Mouse (Mus musculus): ENCODE data around the gene Rtn3. TPM values are rescaled to one million over a fixed set of nuclear protein-coding genes. Genes with fewer than 3 reads are reported as not detected.
A peak's percentile ranks its signal among the peaks of the same experiment; 100 is the strongest.

Gene Rtn3
- polyA plus RNA-seq, 1 experiment = 206 TPM

- TF ChIP-seq POLR2A (IDR thresholded peaks at IDR 0.05; ENCODE audit: low read depth, low read length) (no peak), CTCF (IDR thresholded peaks at IDR 0.05; ENCODE audit: borderline replicate concordance, insufficient read depth, low read length) (no peak)
- H3K27ac ChIP-seq (ENCODE audit: insufficient read depth, low read length) = no peak overlapping the region
- H3K4me3 ChIP-seq (ENCODE audit: insufficient read depth, low read length) = no peak overlapping the region
- H3K4me1 ChIP-seq (ENCODE audit: control insufficient read depth, insufficient read depth, low read length) = peaks cover 2% of the 10 kb centered on the region; the same call in 1 of the 2 replicates
Observed at GRCm38 (mm10) chr19:7492682-7493081, 9.6 kb upstream of the Rtn3 start.

- H3K4me3 ChIP-seq (ENCODE audit: insufficient read depth, low read length) = no peak overlapping the region
- TF ChIP-seq CTCF (IDR thresholded peaks at IDR 0.05; ENCODE audit: borderline replicate concordance, insufficient read depth, low read length) (no peak), POLR2A (IDR thresholded peaks at IDR 0.05; ENCODE audit: low read depth, low read length) (no peak)
- H3K27ac ChIP-seq (ENCODE audit: insufficient read depth, low read length) = no peak overlapping the region
- peaks cover 2% of the 10 kb centered on the region; the same call in 1 of the 2 replicates for H3K4me1 ChIP-seq (ENCODE audit: control insufficient read depth, insufficient read depth, low read length)
Observed at GRCm38 (mm10) chr19:7491960-7492359, 8.9 kb upstream of the Rtn3 start.

DNA sequence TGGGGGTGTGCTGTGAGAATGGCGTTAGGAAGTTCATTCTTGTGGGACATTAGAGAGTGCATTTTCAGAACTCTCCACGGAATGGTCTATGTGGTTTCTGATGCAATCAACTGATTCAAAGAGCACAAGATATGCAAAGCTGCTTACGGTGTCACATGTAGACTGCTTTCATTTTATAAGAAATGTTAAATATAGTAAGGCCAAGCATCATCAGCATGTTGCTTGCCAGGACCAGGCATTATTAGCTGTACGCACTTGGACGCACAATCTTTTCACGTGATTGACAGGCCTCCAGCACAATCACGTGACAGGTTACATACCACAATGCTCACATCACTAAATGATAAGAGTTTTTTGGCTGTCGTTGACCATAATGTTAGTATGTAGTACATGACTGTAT is 4.6 kb upstream of the Rtn3 start:
- peaks cover 2% of the 10 kb centered on the region; the same call in 1 of the 2 replicates for H3K4me1 ChIP-seq (ENCODE audit: control insufficient read depth, insufficient read depth, low read length)
- H3K27ac ChIP-seq (ENCODE audit: insufficient read depth, low read length) = no peak overlapping the region; the same call in 1 of the 2 replicates
- no peak for TF ChIP-seq POLR2A (IDR thresholded peaks at IDR 0.05; ENCODE audit: low read depth, low read length)
- TF ChIP-seq CTCF (IDR thresholded peaks at IDR 0.05; ENCODE audit: borderline replicate concordance, insufficient read depth, low read length) = no peak
- H3K4me3 ChIP-seq (ENCODE audit: insufficient read depth, low read length) = no peak overlapping the region

GRCm38 (mm10) chr19:7484076-7484475 is 995 bp upstream of the Rtn3 start:
- Histone ChIP-seq H3K4me3 (ENCODE audit: insufficient read depth, low read length) (no peak overlapping the region), H3K4me1 (ENCODE audit: control insufficient read depth, insufficient read depth, low read length) (peaks cover 2% of the 10 kb centered on the region; the same call in 1 of the 2 replicates), H3K27ac (ENCODE audit: insufficient read depth, low read length) (peak overlapping the region; percentile 67; the same call in 1 of the 2 replicates)
- TF ChIP-seq CTCF (IDR thresholded peaks at IDR 0.05; ENCODE audit: borderline replicate concordance, insufficient read depth, low read length) = no peak
- TF ChIP-seq POLR2A (IDR thresholded peaks at IDR 0.05; ENCODE audit: low read depth, low read length) = no peak

- Histone ChIP-seq H3K4me3 (ENCODE audit: insufficient read depth, low read length) (peak overlapping the region; percentile 12; the same call in 1 of the 2 replicates), H3K4me1 (ENCODE audit: control insufficient read depth, insufficient read depth, low read length) (peaks cover 2% of the 10 kb centered on the region; the same call in 1 of the 2 replicates), H3K27ac (ENCODE audit: insufficient read depth, low read length) (peak overlapping the region; percentile 67)
- TF ChIP-seq POLR2A (IDR thresholded peaks at IDR 0.05; ENCODE audit: low read depth, low read length) (0 out of 2 replicates have a peak, but pooled peaks have one; percentile 18), CTCF (IDR thresholded peaks at IDR 0.05; ENCODE audit: borderline replicate concordance, insufficient read depth, low read length) (no peak)
Observed at GRCm38 (mm10) chr19:7483512-7483882, 416 bp upstream of the Rtn3 start.

DNA sequence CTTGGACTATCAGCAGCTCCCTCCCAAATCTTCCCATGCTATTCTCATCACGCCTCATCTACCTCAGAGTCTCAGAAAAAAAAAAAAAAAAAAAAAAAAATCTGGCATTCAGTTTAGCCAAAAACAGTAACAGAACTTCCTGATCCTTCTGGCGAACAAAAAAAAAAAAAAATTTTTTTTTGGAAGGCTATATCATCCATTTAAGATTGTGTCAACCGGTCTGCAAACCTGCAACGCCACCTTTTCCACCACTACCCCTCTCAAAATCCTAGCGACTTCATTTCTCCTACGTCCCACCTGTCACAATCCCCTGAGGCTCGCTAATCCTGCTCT is 849 bp downstream of the Rtn3 start:
- H3K4me1 ChIP-seq (ENCODE audit: control insufficient read depth, insufficient read depth, low read length) = no peaks in the 10 kb centered on the region; the same call in 1 of the 2 replicates
- H3K27ac ChIP-seq (ENCODE audit: insufficient read depth, low read length) = no peak overlapping the region
- no peak for TF ChIP-seq CTCF (IDR thresholded peaks at IDR 0.05; ENCODE audit: borderline replicate concordance, insufficient read depth, low read length)
- no peak for TF ChIP-seq POLR2A (IDR thresholded peaks at IDR 0.05; ENCODE audit: low read depth, low read length)
- peak overlapping the region; percentile 85 for H3K4me3 ChIP-seq (ENCODE audit: insufficient read depth, low read length)

GRCm38 (mm10) chr19:7481541-7482265 is 1.4 kb downstream of the Rtn3 start:
- TF ChIP-seq POLR2A (IDR thresholded peaks at IDR 0.05; ENCODE audit: low read depth, low read length) (no peak), CTCF (IDR thresholded peaks at IDR 0.05; ENCODE audit: borderline replicate concordance, insufficient read depth, low read length) (no peak)
- H3K4me1 ChIP-seq (ENCODE audit: control insufficient read depth, insufficient read depth, low read length) = no peaks in the 10 kb centered on the region; the same call in 1 of the 2 replicates
- H3K4me3 ChIP-seq (ENCODE audit: insufficient read depth, low read length) = peak overlapping the region; percentile 85
- H3K27ac ChIP-seq (ENCODE audit: insufficient read depth, low read length) = no peak overlapping the region

DNA sequence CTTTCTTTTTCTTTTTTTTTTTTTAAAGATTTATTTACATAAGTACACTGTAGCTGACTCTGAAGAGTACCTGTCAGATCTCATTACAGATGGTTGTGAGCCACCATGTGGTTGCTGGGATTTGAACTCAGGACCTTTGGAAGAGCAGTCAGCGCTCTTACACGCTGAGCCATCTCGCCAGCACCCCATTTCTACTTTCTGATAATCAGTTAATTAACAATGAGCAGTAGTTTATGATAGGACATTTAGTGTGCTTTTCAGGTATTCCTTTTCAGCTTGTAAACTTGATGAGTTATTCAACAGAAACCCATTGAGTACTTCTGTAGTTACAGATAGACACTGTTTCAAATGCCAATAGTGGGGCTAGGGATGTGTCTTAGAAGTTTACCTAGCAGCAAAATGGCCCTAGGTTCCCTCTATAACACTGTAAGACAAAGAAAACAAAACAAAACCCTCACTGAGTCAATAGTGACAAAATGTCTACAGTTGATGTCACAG is 3.3 kb downstream of the Rtn3 start:
- TF ChIP-seq CTCF (IDR thresholded peaks at IDR 0.05; ENCODE audit: borderline replicate concordance, insufficient read depth, low read length) (no peak), POLR2A (IDR thresholded peaks at IDR 0.05; ENCODE audit: low read depth, low read length) (no peak)
- H3K4me3 ChIP-seq (ENCODE audit: insufficient read depth, low read length) = no peak overlapping the region
- H3K4me1 ChIP-seq (ENCODE audit: control insufficient read depth, insufficient read depth, low read length) = no peaks in the 10 kb centered on the region; the same call in 1 of the 2 replicates

DNA sequence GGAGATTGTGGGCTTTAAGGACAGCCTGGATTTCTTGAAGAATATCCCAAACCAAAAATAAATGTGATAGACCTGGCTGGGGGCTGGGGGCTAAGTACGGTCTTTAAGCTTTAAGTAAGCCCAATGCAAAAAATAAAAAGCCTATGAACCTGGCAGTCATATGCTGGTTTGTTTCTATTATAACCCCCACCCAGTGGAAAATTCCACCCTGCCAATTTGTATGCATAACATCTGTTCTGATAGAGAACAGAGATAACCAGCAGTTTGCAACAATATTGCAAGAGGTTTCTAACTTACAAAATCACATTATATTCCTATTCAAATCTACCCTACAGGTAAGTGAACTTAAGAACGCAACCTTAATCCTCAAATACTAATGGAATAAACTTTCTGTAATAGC is 12.4 kb downstream of the Rtn3 start:
- Histone ChIP-seq H3K27ac (ENCODE audit: insufficient read depth, low read length) (no peak overlapping the region), H3K4me3 (ENCODE audit: insufficient read depth, low read length) (no peak overlapping the region), H3K4me1 (ENCODE audit: control insufficient read depth, insufficient read depth, low read length) (no peaks in the 10 kb centered on the region)
- TF ChIP-seq CTCF (IDR thresholded peaks at IDR 0.05; ENCODE audit: borderline replicate concordance, insufficient read depth, low read length) = no peak

More for the DNA sequence above, 3.3 kb downstream of the Rtn3 start:
- no peak overlapping the region for H3K27ac ChIP-seq (ENCODE audit: insufficient read depth, low read length)

- TF ChIP-seq CTCF (IDR thresholded peaks at IDR 0.05; ENCODE audit: borderline replicate concordance, insufficient read depth, low read length) = no peak
- TF ChIP-seq POLR2A (IDR thresholded peaks at IDR 0.05; ENCODE audit: low read depth, low read length) = no peak
- Histone ChIP-seq H3K27ac (ENCODE audit: insufficient read depth, low read length) (no peak overlapping the region), H3K4me1 (ENCODE audit: control insufficient read depth, insufficient read depth, low read length) (no peaks in the 10 kb centered on the region), H3K4me3 (ENCODE audit: insufficient read depth, low read length) (no peak overlapping the region)
Observed at GRCm38 (mm10) chr19:7467915-7468314, 15.2 kb downstream of the Rtn3 start.

All from embryonic fibroblast, embryonic 13.5 days (primary cell).